Mouse (Mus musculus): ENCODE results near the gene Zfp968. TPM values are rescaled to one million over a fixed set of nuclear protein-coding genes. Genes with fewer than 3 reads are reported as not detected.
"Not testable (repeated sequence)": the region's sequence is repeated elsewhere in the genome, so short reads cannot be mapped to it uniquely, and the experiment has no call there.

Gene Zfp968
- polyA plus RNA-seq (2015; fragmentation: Nextera tagmentation; extraction: Ambion mirVana), result 6.0 TPM in 2 replicates

- not testable (repeated sequence) for H3K27me3 ChIP-seq; H3K4me3 ChIP-seq (replicated peaks); H3K27ac ChIP-seq; H3K4me1 ChIP-seq; H3K9me3 ChIP-seq (replicated peaks); H3K4me2 ChIP-seq; H3K36me3 ChIP-seq; ATAC-seq (replicated peaks; ENCODE audit: low FRiP score); H3K9ac ChIP-seq
- WGBS, result no CpG with 5 or more reads among the region's 6 CpGs
Measured at GRCm38 (mm10) chr2:175372136-175372535, at the start of gene Zfp968. Gene Zfp968 (plus strand): TSS chr2:175372436.

GRCm38 (mm10) chr2:175338097-175338496, 34.1 kb upstream of the Zfp968 start, which contains the start of gene Gm4631:
Gene Gm4631 (minus strand): TSS chr2:175338197.
- H3K4me2 ChIP-seq; H3K36me3 ChIP-seq; H3K9me3 ChIP-seq (replicated peaks); H3K9ac ChIP-seq; H3K4me1 ChIP-seq; H3K27me3 ChIP-seq; H3K4me3 ChIP-seq (replicated peaks); H3K27ac ChIP-seq; ATAC-seq (replicated peaks; ENCODE audit: low FRiP score): not testable (repeated sequence)
- no CpG with 5 or more reads among the region's 8 CpGs for WGBS

Other genes with a start within 250 kb of the Zfp968 start
- 5.3 and 6.1 TPM in 2 replicates for gene Gm14399, start 230.4 kb upstream of the Zfp968 start, polyA plus RNA-seq (2015; fragmentation: Nextera tagmentation; extraction: Ambion mirVana)
- 0.89 and 1.0 TPM in 2 replicates for gene Gm14443, start 196.6 kb upstream of the Zfp968 start, polyA plus RNA-seq (2015; fragmentation: Nextera tagmentation; extraction: Ambion mirVana)
- gene Gm14391, start 165.5 kb upstream of the Zfp968 start, polyA plus RNA-seq (2015; fragmentation: Nextera tagmentation; extraction: Ambion mirVana), result 5.7 and 5.9 TPM in 2 replicates
- gene Gm14440, start 97.3 kb upstream of the Zfp968 start, polyA plus RNA-seq (2015; fragmentation: Nextera tagmentation; extraction: Ambion mirVana), result 5.4 TPM in 1 of 2 replicates, not detected in the other
- 20.0 and 21.9 TPM in 2 replicates for gene Gm4631, start 34.2 kb upstream of the Zfp968 start, polyA plus RNA-seq (2015; fragmentation: Nextera tagmentation; extraction: Ambion mirVana)
- 8.4 and 9.4 TPM in 2 replicates for gene Gm4724, start 63.4 kb downstream of the Zfp968 start, polyA plus RNA-seq (2015; fragmentation: Nextera tagmentation; extraction: Ambion mirVana)
- gene Zfp965, start 97.5 kb downstream of the Zfp968 start, polyA plus RNA-seq (2015; fragmentation: Nextera tagmentation; extraction: Ambion mirVana), result 5.3 and 6.9 TPM in 2 replicates

All from kidney, embryonic 15.5 days (tissue).